Comparison of ENCODE assay signal across 9 mouse cellular contexts in genomic region chr1:189883531-189884170, GRCm38 (mm10). TPM values are rescaled to one million over a fixed set of nuclear protein-coding genes. Genes with fewer than 3 reads are reported as not detected.
DNase-seq lines count a peak whose midpoint lies in the region; TF ChIP-seq lines count a peak whose summit lies in the region.
"Had no signal": no experiment of that assay in that cellular context is flagged by ENCODE, and none has a peak within 500 bp of the region (broad histone marks: within the 10 kb centered on the region; RNA-seq: fewer than 3 reads in every experiment).

No protein-coding gene starts in this region.

- TF ChIP-seq CTCF in liver, adult 2 months (IDR thresholded peaks at IDR 0.05; ENCODE audit: low read depth, low read length) = peak; percentile 63

- H3K4me3 ChIP-seq in liver, adult 2 months (ENCODE audit: insufficient read depth, low read depth, low read length) = no peak overlapping the region
- H3K4me3 ChIP-seq: limb, embryonic 15.5 days had no signal

- no peak overlapping the region for H3K27ac ChIP-seq in liver, adult 2 months (replicated peaks; ENCODE audit: insufficient read depth, low read depth, low read length)
- H3K27ac ChIP-seq: limb, embryonic 15.5 days had no signal

- no peak for TF ChIP-seq POLR2A in liver, adult 2 months (IDR thresholded peaks at IDR 0.05; ENCODE audit: extremely low read depth, insufficient read depth, low read length)

- no peak overlapping the region for H3K9ac ChIP-seq in liver, adult 2 months (ENCODE audit: low read depth, low read length)
- H3K9ac ChIP-seq: limb, embryonic 15.5 days had no signal

- no peaks in the 10 kb centered on the region for H3K36me3 ChIP-seq in liver, adult 2 months (ENCODE audit: control insufficient read depth, insufficient read depth, low read length)

- H3K27me3 ChIP-seq in liver, adult 2 months (ENCODE audit: control insufficient read depth, insufficient read depth, low read length) = no peaks in the 10 kb centered on the region
- H3K27me3 ChIP-seq: limb, embryonic 15.5 days had no signal

- 75% methylated on average over 18 of the region's 18 CpGs for WGBS in liver, adult 2 months

- H3K79me2 ChIP-seq in liver, adult 2 months (ENCODE audit: control insufficient read depth, insufficient read depth, low read length) = no peaks in the 10 kb centered on the region

- no peaks in the 10 kb centered on the region for H3K4me1 ChIP-seq in liver, adult 2 months (ENCODE audit: control insufficient read depth, insufficient read depth, low read length)

- peak; percentile 64 for DNase-seq in ovary, postnatal 36 days (ENCODE audit: low spot score)
- DNase-seq in ovary, postnatal 10 days (ENCODE audit: low spot score) = no peak
- peak; percentile 42 for DNase-seq in c-Kit-positive CD71-positive TER-119-positive erythroid progenitor cells, embryonic 14.5 days (ENCODE audit: low spot score)
- DNase-seq in gastrocnemius, adult 18-20 months (ENCODE audit: low spot score) = peak; percentile 67
- peak; percentile 74 for DNase-seq in kidney, postnatal 14 days
- DNase-seq in liver, adult 2 months (ENCODE audit: extremely low read depth, low read depth, low spot score) = no peak
- DNase-seq in retina, adult 2 months (ENCODE audit: low read depth, low spot score) = peak; percentile 26
- no peak for DNase-seq in spleen, adult 12 weeks (ENCODE audit: low spot score)

RNA-seq across cellular contexts. Expression of gene Smyd2, which starts 38.5 kb away (rescaled TPM):
- 100 to 1,000 TPM; 316 to 319 TPM for total RNA-seq in gastrocnemius, adult 18-20 months (2021)
- total RNA-seq in liver, adult 2 months (2014; rRNA removed) = 18.2 and 19.9 TPM in 2 replicates
- 27.7 and 33.5 TPM in 2 replicates for polyA plus RNA-seq in liver, adult 2 months (2012; rRNA removed)

Comparison
In these comparisons a context has a peak if more than half of its experiments do, and no peak if none do; other contexts are left out.
1. DNase-seq: peak in ovary, postnatal 36 days (single experiment), c-Kit-positive CD71-positive TER-119-positive erythroid progenitor cells, embryonic 14.5 days (single experiment), gastrocnemius, adult 18-20 months (single experiment), kidney, postnatal 14 days (single experiment) and retina, adult 2 months (single experiment); none in ovary, postnatal 10 days (single experiment), liver, adult 2 months (single experiment) and spleen, adult 12 weeks (single experiment).
2. RNA of gene Smyd2, which starts 38.5 kb away (total RNA-seq): 316 to 319 TPM in gastrocnemius, adult 18-20 months; 18.2 to 19.9 TPM in liver, adult 2 months; every median in the first group is over 10 times any median in the second.